Mouse (Mus musculus) bone marrow, adult 2 months (tissue): ENCODE measurements around the gene Lamb1. TPM values are rescaled to one million over a fixed set of nuclear protein-coding genes. Genes with fewer than 3 reads are reported as not detected.

Experiments used
- H3K27ac ChIP-seq: fragments of 200-500 bp; 2 replicates; pipeline ENCODE4 v1.5.1; 2012; ENCODE audit warnings: low read depth, mild to moderate bottlenecking, control low read depth, inconsistent platforms, low read length; ENCODE audit not compliant: control insufficient read depth, poor library complexity, insufficient read depth
- H3K4me1 ChIP-seq: fragments of 200-500 bp; 2 replicates; pipeline ENCODE4 v1.6.1; 2011; ENCODE audit warnings: low read length; ENCODE audit not compliant: control insufficient read depth, insufficient read depth
- H3K4me3 ChIP-seq: fragments of 200-500 bp; replicated peaks from 2 replicates; pipeline ENCODE3; 2011; ENCODE audit warnings: mild to moderate bottlenecking, low read depth, low read length, control low read depth; ENCODE audit not compliant: control insufficient read depth
- CTCF ChIP-seq: fragments of 200-500 bp; IDR thresholded peaks from 2 replicates; pipeline ENCODE4 v1.5.1; 2011; ENCODE audit warnings: low read length, control low read depth; ENCODE audit not compliant: control insufficient read depth, insufficient read depth
- POLR2A ChIP-seq: fragments of 200-500 bp; IDR thresholded peaks from 2 replicates; pipeline ENCODE4 v1.6.1; 2011; ENCODE audit warnings: low read depth, mild to moderate bottlenecking, control low read depth, low read length, borderline replicate concordance; ENCODE audit not compliant: control insufficient read depth
- WGBS: fragments of 180-500 bp; shearing (Covaris S2); methylation state at CpG from one replicate; pipeline ENCODE4 v1.1.7; 2018; 5-methylcytosine and 5-hydroxymethylcytosine counted together
- polyA plus RNA-seq: library from polyadenylated mRNA; stranded (reverse); fragments of >200 nt; gene quantifications from 2 replicates; pipeline ENCODE4 v1.2.4, GENCODE M21; 2011; ENCODE audit warnings: low replicate concordance; ENCODE audit not compliant: missing spikeins, insufficient read depth, insufficient read length

The Lamb1 gene
- polyA plus RNA-seq, 1 experiment, result 4.8 TPM

- no peak for TF ChIP-seq POLR2A
- TF ChIP-seq CTCF, result no peak
- peaks cover 1% of the 10 kb centered on the region for H3K4me1 ChIP-seq
- WGBS, result 10% methylated on average over 15 of the region's 15 CpGs
These were observed 85.3 kb downstream of the Lamb1 start for GRCm38 (mm10) chr12:31350191-31350943.

GRCm38 (mm10) chr12:31350944-31351928 lies 86.2 kb downstream of the Lamb1 start, which contains the start of gene Dld:
TSS of gene Dld (minus strand) at chr12:31351453.
- WGBS, result 4% methylated on average over 66 of the region's 66 CpGs
- H3K4me1 ChIP-seq, result peaks cover 1% of the 10 kb centered on the region
- peak within 1 kb of the TSS; percentile 98 for H3K4me3 ChIP-seq
- H3K27ac ChIP-seq, result peak within 1 kb of the TSS; percentile 83
- TF ChIP-seq POLR2A (peak; percentile 85; the same call in 1 of the 2 replicates), CTCF (no peak)

More at GRCm38 (mm10) chr12:31350191-31350943, 85.3 kb downstream of the Lamb1 start:
- Histone ChIP-seq H3K4me3 (peak overlapping the region; percentile 98), H3K27ac (peak overlapping the region; percentile 83; the same call in 1 of the 2 replicates)

GRCm38 (mm10) chr12:31366428-31366827 lies 101.4 kb downstream of the Lamb1 start:
- no peaks in the 10 kb centered on the region for H3K4me1 ChIP-seq
- no peak overlapping the region for H3K4me3 ChIP-seq
- no peak overlapping the region for H3K27ac ChIP-seq
- WGBS, result 78% methylated on average over 3 of the region's 3 CpGs
- TF ChIP-seq CTCF (no peak), POLR2A (no peak)

GRCm38 (mm10) chr12:31367721-31368120 lies 102.7 kb downstream of the Lamb1 start:
- TF ChIP-seq POLR2A (no peak), CTCF (no peak)
- WGBS, result 84% methylated on average over 5 of the region's 5 CpGs
- H3K27ac ChIP-seq, result no peak overlapping the region
- no peak overlapping the region for H3K4me3 ChIP-seq
- H3K4me1 ChIP-seq, result no peaks in the 10 kb centered on the region

- WGBS, result 75% methylated on average over 1 of the region's 1 CpGs
- Histone ChIP-seq H3K27ac (no peak overlapping the region), H3K4me1 (no peaks in the 10 kb centered on the region), H3K4me3 (no peak overlapping the region)
- TF ChIP-seq CTCF (no peak), POLR2A (no peak)
These were observed 104.1 kb downstream of the Lamb1 start for GRCm38 (mm10) chr12:31369118-31369517.

GRCm38 (mm10) chr12:31369656-31370055 lies 104.6 kb downstream of the Lamb1 start:
- TF ChIP-seq POLR2A (no peak), CTCF (peak; percentile 27; the same call in 1 of the 2 replicates)
- WGBS, result 62% methylated on average over 7 of the region's 7 CpGs
- Histone ChIP-seq H3K4me1 (no peaks in the 10 kb centered on the region), H3K27ac (no peak overlapping the region), H3K4me3 (no peak overlapping the region)

GRCm38 (mm10) chr12:31374603-31375282 lies 109.7 kb downstream of the Lamb1 start:
- no peak overlapping the region for H3K27ac ChIP-seq
- H3K4me1 ChIP-seq, result peaks cover 2% of the 10 kb centered on the region; the same call in 1 of the 2 replicates
- no peak for TF ChIP-seq POLR2A
- peak; percentile 76 for TF ChIP-seq CTCF
- H3K4me3 ChIP-seq, result no peak overlapping the region
- WGBS, result 32% methylated on average over 9 of the region's 9 CpGs
